Mouse (Mus musculus) neural tube, embryonic 11.5 days (tissue): ENCODE data around the gene Hoxc8. TPM values are rescaled to one million over a fixed set of nuclear protein-coding genes. Genes with fewer than 3 reads are reported as not detected.

Experiments
- microRNA counts: library from miRNA; unstranded; fragments of <30 nt; microRNA quantifications from one replicate; lab custom pipeline; 2015
- microRNA-seq: library from miRNA; unstranded; fragments of <30 nt; microRNA quantifications from one replicate; pipeline ENCODE4, GENCODE M21; 2016
- polyA plus RNA-seq: library from polyadenylated mRNA; unstranded; fragments of >200 nt; fragmentation: Nextera tagmentation; extraction: Ambion mirVana; gene quantifications from 2 replicates; pipeline ENCODE4 v1.2.1, GENCODE M21; 2014

The Hoxc8 gene
- polyA plus RNA-seq, 1 experiment from 2014 or later, result 63.7 TPM

MicroRNAs encoded within 50 kb of the gene (microRNA counts, 519-probe panel; counts per million panel counts)
- 4,212 counts per million, percentile 77 among the panel's probes with 10 or more counts for microRNA mmu-miR-615-3p (lab: Ali Mortazavi, UCI)
- microRNA mmu-miR-615-5p (lab: Ali Mortazavi, UCI), result 171 counts per million, percentile 57 among the panel's probes with 10 or more counts

Small RNA genes within 50 kb of the gene (microRNA-seq; reads per million reads assigned to microRNA genes)
- gene Mir196a-2, result 1,273 reads per million, percentile 79 among the genes with 10 or more reads in this experiment
- gene Mir615, result 12,140 reads per million, percentile 97 among the genes with 10 or more reads in this experiment

Other genes with a start within 250 kb of the Hoxc8 start
- 2.4 and 4.5 TPM in 2 replicates for gene Hoxc13, start 69.5 kb upstream of the Hoxc8 start, polyA plus RNA-seq
- gene Hoxc12, start 53.9 kb upstream of the Hoxc8 start, polyA plus RNA-seq, result 3.0 and 4.6 TPM in 2 replicates
- gene Hoxc11, start 36.2 kb upstream of the Hoxc8 start, polyA plus RNA-seq, result 1.9 and 2.0 TPM in 2 replicates
- gene Hoxc10, start 23.8 kb upstream of the Hoxc8 start, polyA plus RNA-seq, result 58.3 and 60.4 TPM in 2 replicates
- gene Hoxc5, start 23.2 kb upstream of the Hoxc8 start, polyA plus RNA-seq, result 36.3 and 37.3 TPM in 2 replicates
- 36.1 and 40.0 TPM in 2 replicates for gene Hoxc9, start 14.2 kb upstream of the Hoxc8 start, polyA plus RNA-seq
- gene Hoxc6, start 7.7 kb downstream of the Hoxc8 start, polyA plus RNA-seq, result 95.9 and 96.4 TPM in 2 replicates
- 62.6 and 67.3 TPM in 2 replicates for gene Hoxc4, start 28.3 kb downstream of the Hoxc8 start, polyA plus RNA-seq
- gene Smug1, start 176.5 kb downstream of the Hoxc8 start, polyA plus RNA-seq, result 55.9 and 65.4 TPM in 2 replicates
- 187 and 189 TPM in 2 replicates for gene Cbx5, start 249.2 kb downstream of the Hoxc8 start, polyA plus RNA-seq
- 1,373 and 1,392 TPM in 2 replicates for gene Hnrnpa1, start 249.8 kb downstream of the Hoxc8 start, polyA plus RNA-seq